Mouse (Mus musculus): Measurements from ENCODE around the gene Morf4l2. TPM values are rescaled to one million over a fixed set of nuclear protein-coding genes. Genes with fewer than 3 reads are reported as not detected.
"Not testable (repeated sequence)": the region's sequence is repeated elsewhere in the genome, so short reads cannot be mapped to it uniquely, and the experiment has no call there.

Gene Morf4l2
- polyA plus RNA-seq, 1 experiment from 2014 or later, result 603 TPM

DNA sequence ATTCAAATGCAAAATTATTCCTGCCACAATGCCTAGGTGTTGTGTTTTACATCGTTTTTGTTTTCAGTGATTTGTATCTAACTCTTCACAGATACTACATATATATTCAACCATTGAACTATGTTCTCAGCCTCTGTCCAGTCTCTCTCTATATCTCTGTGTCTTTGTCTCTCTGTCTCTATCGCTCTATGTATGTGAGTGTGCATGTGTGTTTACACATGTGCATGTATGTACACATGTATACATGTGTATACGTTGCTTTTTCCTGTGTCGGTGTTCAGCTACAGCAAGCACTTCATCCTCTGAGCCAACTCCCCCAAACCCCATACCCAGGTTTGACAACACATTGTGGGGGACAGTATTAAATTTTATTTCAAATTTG is 51.2 kb downstream of the Morf4l2 start:
- Histone ChIP-seq H3K4me1 (no peaks in the 10 kb centered on the region), H3K4me2 (no peak overlapping the region), H3K27ac (no peak overlapping the region), H3K9ac (no peak overlapping the region), H3K4me3 (no peak overlapping the region), H3K27me3 (no peaks in the 10 kb centered on the region), H3K36me3 (no peaks in the 10 kb centered on the region), H3K9me3 (no peaks in the 10 kb centered on the region)
- WGBS, result 87% methylated on average over 4 of the region's 4 CpGs
- ATAC-seq (ENCODE audit: insufficient number of reproducible peaks, insufficient read depth, low FRiP score, low TSS enrichment, low read depth), result no peak

DNA sequence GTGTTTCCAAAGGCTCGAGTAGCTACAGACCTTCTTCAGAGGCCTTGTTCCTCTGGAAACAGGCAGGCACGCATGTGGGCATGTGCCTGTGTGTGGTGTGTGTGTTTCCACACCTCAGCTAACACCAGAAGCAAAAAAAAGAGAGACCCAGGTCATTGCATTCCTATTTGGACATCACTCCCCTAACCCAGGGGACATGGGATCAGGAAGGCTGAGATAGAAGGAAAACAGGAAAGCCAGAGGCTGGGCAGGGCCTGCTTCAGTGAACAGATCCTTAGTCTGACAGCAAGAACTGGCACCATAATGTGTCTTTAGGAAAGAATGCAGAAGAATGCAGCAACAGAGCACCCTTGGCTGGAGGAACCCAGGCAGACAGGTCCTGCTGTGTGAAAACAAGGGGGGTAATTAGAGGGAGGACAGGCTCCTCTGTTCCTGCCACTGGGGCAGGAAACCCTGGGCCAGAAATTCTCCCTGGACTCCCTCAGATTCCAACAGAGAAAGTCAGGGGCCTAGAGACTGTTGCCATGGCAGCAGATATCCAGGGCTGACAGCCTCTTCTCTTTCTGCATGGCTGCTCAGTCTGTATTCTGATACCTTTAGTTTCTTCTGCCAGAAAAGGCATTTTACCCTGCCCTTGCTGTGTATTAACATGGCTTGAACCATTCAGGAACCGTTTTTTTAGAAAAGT is 51.7 kb downstream of the Morf4l2 start:
- 43% methylated on average over 3 of the region's 3 CpGs for WGBS

More for the DNA sequence above, 51.7 kb downstream of the Morf4l2 start:
- H3K27ac ChIP-seq; H3K36me3 ChIP-seq; H3K4me1 ChIP-seq; H3K27me3 ChIP-seq; H3K4me2 ChIP-seq; H3K9ac ChIP-seq; H3K9me3 ChIP-seq; ATAC-seq (ENCODE audit: insufficient number of reproducible peaks, insufficient read depth, low FRiP score, low TSS enrichment, low read depth); H3K4me3 ChIP-seq: not testable (repeated sequence)

Other genes starting within 250 kb of the Morf4l2 start
- not detected in 2 replicates for gene Kir3dl1, start 225.7 kb downstream of the Morf4l2 start, polyA plus RNA-seq (2015; fragmentation: Nextera tagmentation; extraction: Ambion mirVana)
- gene Kir3dl2, start 199.6 kb downstream of the Morf4l2 start, polyA plus RNA-seq (2015; fragmentation: Nextera tagmentation; extraction: Ambion mirVana), result not detected in 2 replicates
- 26.1 and 32.9 TPM in 2 replicates for gene Tceal3, start 152.8 kb downstream of the Morf4l2 start, polyA plus RNA-seq (2015; fragmentation: Nextera tagmentation; extraction: Ambion mirVana)
- gene Tceal1, start 35.7 kb downstream of the Morf4l2 start, polyA plus RNA-seq (2015; fragmentation: Nextera tagmentation; extraction: Ambion mirVana), result 11.9 and 13.2 TPM in 2 replicates
- gene Glra4, start 36.5 kb upstream of the Morf4l2 start, polyA plus RNA-seq (2015; fragmentation: Nextera tagmentation; extraction: Ambion mirVana), result not detected in 2 replicates
- gene Plp1, start 79.0 kb upstream of the Morf4l2 start, polyA plus RNA-seq (2015; fragmentation: Nextera tagmentation; extraction: Ambion mirVana), result 9.5 and 9.7 TPM in 2 replicates
- gene Rab9b, start 125.1 kb upstream of the Morf4l2 start, polyA plus RNA-seq (2015; fragmentation: Nextera tagmentation; extraction: Ambion mirVana), result 0.31 and 0.56 TPM in 2 replicates
- not detected in 2 replicates for gene H2bfm, start 183.6 kb upstream of the Morf4l2 start, polyA plus RNA-seq (2015; fragmentation: Nextera tagmentation; extraction: Ambion mirVana)
- 101 and 117 TPM in 2 replicates for gene Tmsb15b2, start 231.8 kb upstream of the Morf4l2 start, polyA plus RNA-seq (2015; fragmentation: Nextera tagmentation; extraction: Ambion mirVana)
- 5.0 and 11.3 TPM in 2 replicates for gene Tmsb15l, start 233.2 kb upstream of the Morf4l2 start, polyA plus RNA-seq (2015; fragmentation: Nextera tagmentation; extraction: Ambion mirVana)
- gene Tmsb15b1, start 233.2 kb upstream of the Morf4l2 start, polyA plus RNA-seq (2015; fragmentation: Nextera tagmentation; extraction: Ambion mirVana), result 45.1 and 49.1 TPM in 2 replicates
- gene Zcchc18, start 249.5 kb upstream of the Morf4l2 start, polyA plus RNA-seq (2015; fragmentation: Nextera tagmentation; extraction: Ambion mirVana), result 32.5 and 35.0 TPM in 2 replicates

Data from embryonic facial prominence, embryonic 13.5 days (tissue).